Mouse (Mus musculus) heart, adult 18-20 months (tissue): ENCODE measurements around the gene Dot1l. TPM values are rescaled to one million over a fixed set of nuclear protein-coding genes. Genes with fewer than 3 reads are reported as not detected.

ENCODE experiments used
- DNase-seq, 2 experiments: peaks; one replicate each; pipeline ENCODE4 v3.0.0; 2021 to 2022; ENCODE audit warnings: mixed read lengths in 1 of 2
- microRNA-seq, 2 experiments: library from miRNA; unstranded; fragments of <30 nt; microRNA quantifications; one replicate each; pipeline ENCODE4 v1.2.0; 2022
- total RNA-seq, 2 experiments: library from RNA; stranded (reverse); gene quantifications; 2 replicates each; pipeline ENCODE4 v1.2.3; 2021

Dot1l gene
- total RNA-seq, 2 experiments from 2014 or later = 11.7 to 14.3 TPM

GRCm38 (mm10) chr10:80829359-80830278 is 74.6 kb downstream of the Dot1l start:
- DNase-seq = peak in 1 of 2 experiments; percentile 19

GRCm38 (mm10) chr10:80831136-80831535 is 76.1 kb downstream of the Dot1l start:
- DNase-seq = peak; percentile 40 to 60

- DNase-seq = no peak
These were observed 77.8 kb downstream of the Dot1l start for GRCm38 (mm10) chr10:80832818-80833217.

- DNase-seq = no peak
These were observed 80.6 kb downstream of the Dot1l start for GRCm38 (mm10) chr10:80835617-80836016.

GRCm38 (mm10) chr10:80836949-80837379 is 82.0 kb downstream of the Dot1l start:
- DNase-seq = no peak

- DNase-seq = peak; percentile 54 to 81
These were observed 82.8 kb downstream of the Dot1l start for GRCm38 (mm10) chr10:80837827-80838226.

- DNase-seq = no peak
These were observed 83.4 kb downstream of the Dot1l start for GRCm38 (mm10) chr10:80838346-80838912.

- no peak for DNase-seq
These were observed 84.8 kb downstream of the Dot1l start for GRCm38 (mm10) chr10:80839848-80840247.

- no peak for DNase-seq
These were observed 86.7 kb downstream of the Dot1l start for GRCm38 (mm10) chr10:80841685-80842084.

GRCm38 (mm10) chr10:80842334-80842733 is 87.3 kb downstream of the Dot1l start:
- DNase-seq = no peak

GRCm38 (mm10) chr10:80843087-80843930 is 88.3 kb downstream of the Dot1l start:
- no peak for DNase-seq

GRCm38 (mm10) chr10:80843931-80844547 is 89.0 kb downstream of the Dot1l start, which contains the start of gene Lingo3:
Lingo3 (minus strand) TSS chr10:80844039.
- DNase-seq = no peak

Small RNA genes within 50 kb of the gene (microRNA-seq; reads per million reads assigned to microRNA genes)
- gene Mir1982 = 1.1 to 4.6 reads per million in 2 experiments

Other genes with a start within 250 kb of the Dot1l start
- gene Atp8b3, start 216.1 kb upstream of the Dot1l start, total RNA-seq = not detected
- gene Rexo1, start 193.6 kb upstream of the Dot1l start, total RNA-seq = 10 to 100 TPM; 11.2 to 11.6 TPM
- 1 to 10 TPM; 5.2 to 5.5 TPM for gene Klf16, start 177.9 kb upstream of the Dot1l start, total RNA-seq
- 10 to 100 TPM; 40.6 to 44.8 TPM for gene Abhd17a, start 164.9 kb upstream of the Dot1l start, total RNA-seq
- gene Scamp4, start 152.3 kb upstream of the Dot1l start, total RNA-seq = 10 to 100 TPM; 20.1 to 22.2 TPM
- gene Adat3, start 152.3 kb upstream of the Dot1l start, total RNA-seq = 1 to 10 TPM; 1.1 to 1.5 TPM
- gene Gm49322, start 149.2 kb upstream of the Dot1l start, total RNA-seq = under 1 TPM; 0.15 to 0.46 TPM
- 100 to 1,000 TPM; 121 to 132 TPM for gene Csnk1g2, start 132.4 kb upstream of the Dot1l start, total RNA-seq
- gene Btbd2, start 98.1 kb upstream of the Dot1l start, total RNA-seq = 10 to 100 TPM; 43.2 to 46.1 TPM
- 100 to 1,000 TPM; 185 to 204 TPM for gene Mknk2, start 77.1 kb upstream of the Dot1l start, total RNA-seq
- 1 to 10 TPM; 7.5 to 8.0 TPM for gene Mob3a, start 53.2 kb upstream of the Dot1l start, total RNA-seq
- gene Izumo4, start 53.0 kb upstream of the Dot1l start, total RNA-seq = 1 to 10 TPM; 2.5 to 2.6 TPM
- gene Ap3d1, start 12.9 kb upstream of the Dot1l start, total RNA-seq = 10 to 100 TPM; 42.3 to 45.0 TPM
- gene Sf3a2, start 43.0 kb downstream of the Dot1l start, total RNA-seq = 10 to 100 TPM; 28.6 to 28.7 TPM
- 10 to 100 TPM; 30.7 to 32.4 TPM for gene Plekhj1, start 43.4 kb downstream of the Dot1l start, total RNA-seq
- gene Amh, start 50.0 kb downstream of the Dot1l start, total RNA-seq = under 1 TPM in 1 of 2 experiments, not detected in 1; 0.33 TPM
- gene Jsrp1, start 58.3 kb downstream of the Dot1l start, total RNA-seq = under 1 TPM; 0.41 to 0.69 TPM
- gene Oaz1, start 71.5 kb downstream of the Dot1l start, total RNA-seq = 100 to 1,000 TPM; 897 to 934 TPM
- 10 to 100 TPM; 13.5 to 16.6 TPM for gene Lingo3, start 88.8 kb downstream of the Dot1l start, total RNA-seq
- gene Lsm7, start 100.0 kb downstream of the Dot1l start, total RNA-seq = 10 to 100 TPM; 23.5 to 27.8 TPM
- 10 to 100 TPM; 11.9 to 15.9 TPM for gene Sppl2b, start 100.1 kb downstream of the Dot1l start, total RNA-seq
- gene Tmprss9, start 116.6 kb downstream of the Dot1l start, total RNA-seq = not detected
- gene Timm13, start 145.8 kb downstream of the Dot1l start, total RNA-seq = 100 to 1,000 TPM; 125 to 144 TPM
- 1 to 10 TPM; 4.7 to 5.8 TPM for gene Lmnb2, start 163.0 kb downstream of the Dot1l start, total RNA-seq
- 10 to 100 TPM; 14.9 to 19.0 TPM for gene Gadd45b, start 174.9 kb downstream of the Dot1l start, total RNA-seq